Mouse (Mus musculus) cortical plate, adult 2 months (tissue): ENCODE results near the gene Siglecf.

Source experiments
- CTCF ChIP-seq: fragments of 200-500 bp; IDR thresholded peaks from 2 replicates; pipeline ENCODE4 v1.5.1; 2011; ENCODE audit warnings: mild to moderate bottlenecking, control low read depth, low read length; ENCODE audit not compliant: insufficient read depth; ENCODE audit errors: extremely low read depth
- POLR2A ChIP-seq: fragments of 200-500 bp; IDR thresholded peaks from 2 replicates; pipeline ENCODE4 v1.6.1; 2011; ENCODE audit warnings: mild to moderate bottlenecking, low read length, control low read depth; ENCODE audit not compliant: insufficient read depth; ENCODE audit errors: extremely low read depth

DNA sequence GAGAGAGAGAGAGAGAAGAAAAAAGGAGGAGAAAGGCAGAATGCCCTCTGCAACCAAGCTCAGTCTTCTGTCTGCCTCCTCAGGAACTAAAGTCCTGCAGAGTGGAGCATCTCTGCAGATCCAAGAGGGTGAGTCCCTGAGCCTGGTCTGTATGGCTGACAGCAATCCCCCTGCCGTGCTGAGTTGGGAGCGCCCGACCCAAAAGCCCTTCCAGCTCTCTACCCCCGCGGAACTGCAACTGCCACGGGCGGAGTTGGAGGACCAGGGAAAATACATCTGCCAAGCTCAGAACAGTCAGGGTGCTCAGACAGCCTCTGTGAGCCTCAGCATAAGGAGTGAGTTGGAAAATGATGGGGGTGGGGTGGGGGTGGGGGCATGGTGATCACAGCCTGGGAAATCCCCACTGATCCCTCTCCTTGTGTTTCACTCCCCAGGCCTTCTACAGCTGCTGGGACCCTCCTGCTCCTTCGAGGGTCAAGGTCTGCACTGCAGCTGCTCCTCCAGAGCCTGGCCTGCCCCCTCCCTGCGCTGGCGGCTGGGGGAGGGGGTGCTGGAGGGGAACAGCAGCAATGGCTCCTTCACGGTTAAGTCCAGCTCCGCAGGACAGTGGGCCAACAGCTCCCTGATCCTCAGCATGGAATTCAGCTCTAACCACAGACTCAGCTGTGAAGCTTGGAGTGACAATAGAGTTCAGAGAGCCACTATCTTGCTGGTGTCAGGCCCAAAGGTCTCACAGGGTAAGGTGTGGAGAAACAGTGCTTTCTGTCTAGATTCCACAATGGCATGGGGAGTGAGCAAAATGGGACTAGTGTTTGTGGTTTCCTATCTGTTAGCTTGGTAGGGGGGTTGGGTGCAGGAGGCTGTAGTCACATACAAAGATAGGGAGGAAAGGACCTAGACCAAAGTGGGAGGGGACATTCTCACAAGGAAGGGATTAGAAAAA is 4.0 kb downstream of the Siglecf start:
- TF ChIP-seq POLR2A (no peak), CTCF (no peak)
